Mouse (Mus musculus) adipocyte (in vitro differentiated cells): ENCODE results near the gene Nckap1l.

ENCODE experiments used
- DNase-seq: peaks from one replicate; pipeline ENCODE4 v3.0.0-alpha.2; 2016; ENCODE audit warnings: low spot score

The Nckap1l gene

GRCm38 (mm10) chr15:103501186-103501585, 47.6 kb downstream of the Nckap1l start:
- DNase-seq = peak; percentile 45

GRCm38 (mm10) chr15:103502435-103503250, 49.0 kb downstream of the Nckap1l start, which contains the start of gene Pde1b:
Gene Pde1b (plus strand): TSS chr15:103503034.
- DNase-seq = no peak

GRCm38 (mm10) chr15:103503251-103503600, 49.6 kb downstream of the Nckap1l start:
- no peak for DNase-seq

- DNase-seq = no peak
Measured at GRCm38 (mm10) chr15:103503660-103504059, 50.1 kb downstream of the Nckap1l start.

GRCm38 (mm10) chr15:103509317-103509716, 55.7 kb downstream of the Nckap1l start:
- no peak for DNase-seq

GRCm38 (mm10) chr15:103511652-103512051, 58.1 kb downstream of the Nckap1l start:
- no peak for DNase-seq

GRCm38 (mm10) chr15:103513621-103514031, 60.0 kb downstream of the Nckap1l start:
- DNase-seq = no peak

GRCm38 (mm10) chr15:103514119-103514518, 60.5 kb downstream of the Nckap1l start:
- no peak for DNase-seq

GRCm38 (mm10) chr15:103514914-103515313, 61.3 kb downstream of the Nckap1l start:
- peak; percentile 67 for DNase-seq

GRCm38 (mm10) chr15:103518600-103519385, 65.2 kb downstream of the Nckap1l start:
- no peak for DNase-seq

- no peak for DNase-seq
Measured at GRCm38 (mm10) chr15:103519386-103520378, 66.1 kb downstream of the Nckap1l start.

GRCm38 (mm10) chr15:103522458-103523099, 69.0 kb downstream of the Nckap1l start:
- DNase-seq = no peak

GRCm38 (mm10) chr15:103523156-103523555, 69.6 kb downstream of the Nckap1l start:
- no peak for DNase-seq

GRCm38 (mm10) chr15:103530372-103530771, 76.8 kb downstream of the Nckap1l start:
- peak; percentile 79 for DNase-seq

GRCm38 (mm10) chr15:103534054-103534620, 80.5 kb downstream of the Nckap1l start:
- DNase-seq = no peak

- no peak for DNase-seq
Measured at GRCm38 (mm10) chr15:103535030-103535429, 81.4 kb downstream of the Nckap1l start.

GRCm38 (mm10) chr15:103535786-103536185, 82.2 kb downstream of the Nckap1l start:
- no peak for DNase-seq

- no peak for DNase-seq
Measured at GRCm38 (mm10) chr15:103536456-103536855, 82.9 kb downstream of the Nckap1l start.

GRCm38 (mm10) chr15:103537011-103537821, 83.6 kb downstream of the Nckap1l start:
- no peak for DNase-seq

- DNase-seq = no peak
Measured at GRCm38 (mm10) chr15:103537822-103538213, 84.2 kb downstream of the Nckap1l start, which contains the start of gene Ppp1r1a. Gene Ppp1r1a (minus strand): TSS chr15:103538003.
